Mouse (Mus musculus) heart, embryonic 11.5 days (tissue): ENCODE measurements around the gene Eloa. TPM values are rescaled to one million over a fixed set of nuclear protein-coding genes. Genes with fewer than 3 reads are reported as not detected.

Experiments
- ATAC-seq: fragments of 200-750 bp; cut with Nextera tagmentation; replicated peaks from 2 replicates; pipeline ENCODE4 v1.8.0; 2017; ENCODE audit warnings: moderate library complexity; ENCODE audit not compliant: insufficient number of reproducible peaks, low FRiP score, low TSS enrichment
- H3K27ac ChIP-seq: fragments of 300-500 bp; sonication (generic); 2 replicates; pipeline ENCODE4 v1.5.1; 2014; ENCODE audit warnings: mild to moderate bottlenecking, low read depth, low read length
- H3K27me3 ChIP-seq: fragments of 300-500 bp; sonication (generic); 2 replicates; pipeline ENCODE4 v1.6.1; 2014; ENCODE audit warnings: mild to moderate bottlenecking, low read length, mixed read lengths; ENCODE audit not compliant: control insufficient read depth, insufficient read depth
- H3K36me3 ChIP-seq: fragments of 300-500 bp; sonication (generic); 2 replicates; pipeline ENCODE4 v1.6.1; 2014; ENCODE audit warnings: mild to moderate bottlenecking, low read length, moderate library complexity, mixed read lengths; ENCODE audit not compliant: control insufficient read depth, insufficient read depth
- H3K4me1 ChIP-seq: fragments of 300-500 bp; sonication (generic); 2 replicates; pipeline ENCODE4 v1.6.1; 2014; ENCODE audit warnings: low read length; ENCODE audit not compliant: control insufficient read depth, insufficient read depth
- H3K4me2 ChIP-seq: fragments of 300-500 bp; sonication (generic); 2 replicates; pipeline ENCODE4 v1.6.1; 2014; ENCODE audit warnings: mild to moderate bottlenecking, moderate library complexity
- H3K4me3 ChIP-seq: fragments of 300-500 bp; sonication (generic); 2 replicates; pipeline ENCODE4 v1.5.1; 2014; ENCODE audit warnings: low read depth, low read length
- H3K9ac ChIP-seq: fragments of 300-500 bp; sonication (generic); 2 replicates; pipeline ENCODE4 v1.6.1; 2014; ENCODE audit warnings: mild to moderate bottlenecking, low read depth, low read length, moderate library complexity
- H3K9me3 ChIP-seq: fragments of 300-500 bp; sonication (generic); replicated peaks from 2 replicates; pipeline ENCODE4 v1.6.1; 2016; ENCODE audit warnings: low read length; ENCODE audit not compliant: control insufficient read depth
- WGBS: fragments of 180-500 bp; shearing (Covaris S2); extraction: QIAGEN DNeasy Blood & Tissue Kit; methylation state at CpG from one replicate; pipeline ENCODE4 v1.1.7; 2014; ENCODE audit not compliant: insufficient replicate concordance; 5-methylcytosine and 5-hydroxymethylcytosine counted together
- polyA plus RNA-seq: library from polyadenylated mRNA; unstranded; fragments of >200 nt; fragmentation: Nextera tagmentation; extraction: Ambion mirVana; gene quantifications from 2 replicates; pipeline ENCODE4 v1.2.1, GENCODE M21; 2014

Gene Eloa
- polyA plus RNA-seq, 1 experiment from 2014 or later, result 34.8 TPM

DNA sequence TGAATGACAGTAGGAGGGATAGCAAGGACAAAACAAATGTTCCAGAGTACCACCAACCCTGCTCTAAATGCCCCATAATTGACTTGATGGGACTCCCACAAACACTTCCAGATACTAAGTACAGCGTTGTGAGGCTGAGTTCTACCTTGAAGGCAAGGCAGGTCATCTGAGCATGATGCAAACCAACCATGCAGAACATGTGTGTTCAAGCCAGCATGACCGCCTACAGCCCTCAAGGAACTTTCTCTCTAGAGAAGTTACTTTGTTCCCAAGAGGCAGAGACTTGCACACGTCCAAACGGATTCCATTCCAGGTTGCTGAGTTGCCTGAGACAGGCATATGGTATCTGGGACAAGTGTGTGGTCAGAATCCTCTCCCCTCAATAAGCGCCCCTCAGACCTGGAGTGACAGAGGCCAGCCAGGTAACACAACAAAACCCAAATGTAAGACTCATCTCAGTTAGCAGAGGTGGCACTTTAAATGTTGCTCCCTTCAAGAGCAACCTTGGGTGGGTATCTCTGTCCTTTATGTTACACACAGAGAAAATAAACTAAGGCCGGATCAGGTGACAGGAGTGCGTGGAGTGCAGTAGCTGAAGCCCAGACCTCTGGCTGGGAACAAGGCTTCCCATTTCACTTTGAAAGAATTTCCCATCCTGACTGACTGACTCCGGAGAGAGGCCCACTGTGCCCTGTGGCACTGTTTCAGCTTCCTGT, 6.0 kb upstream of the Eloa start:
- Histone ChIP-seq H3K4me2 (no peak overlapping the region), H3K27ac (no peak overlapping the region), H3K27me3 (no peaks in the 10 kb centered on the region), H3K36me3 (no peaks in the 10 kb centered on the region), H3K9me3 (no peaks in the 10 kb centered on the region), H3K4me1 (peaks cover 4% of the 10 kb centered on the region; the same call in 1 of the 2 replicates), H3K4me3 (no peak overlapping the region), H3K9ac (no peak overlapping the region)
- WGBS, result 65% methylated on average over 8 of the region's 8 CpGs
- ATAC-seq, result no peak

DNA sequence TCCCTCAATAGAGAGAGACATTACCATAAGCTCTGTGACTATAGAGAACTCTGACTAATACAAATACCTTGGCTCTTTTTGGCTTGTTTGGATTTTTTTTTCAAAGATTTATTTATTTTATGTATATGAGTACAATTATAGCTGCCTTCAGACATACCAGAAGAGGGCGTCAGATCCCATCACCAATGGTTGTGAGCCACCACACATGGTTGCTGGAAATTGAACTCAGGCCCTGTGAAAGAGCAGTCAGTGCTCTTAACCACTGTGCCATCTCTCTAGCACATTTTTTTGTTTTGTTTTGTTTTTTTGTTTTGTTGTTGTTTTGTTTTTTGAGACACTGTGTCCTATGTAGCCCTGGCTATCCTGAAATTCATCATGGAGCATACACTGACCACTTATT, 3.8 kb upstream of the Eloa start:
- Histone ChIP-seq H3K4me3 (no peak overlapping the region), H3K4me1 (peaks cover 1% of the 10 kb centered on the region; the same call in 1 of the 2 replicates), H3K9ac (no peak overlapping the region), H3K27me3 (no peaks in the 10 kb centered on the region), H3K36me3 (no peaks in the 10 kb centered on the region), H3K4me2 (no peak overlapping the region), H3K27ac (no peak overlapping the region), H3K9me3 (no peaks in the 10 kb centered on the region)
- ATAC-seq, result no peak
- 72% methylated on average over 1 of the region's 1 CpGs for whole genome bisulfite sequencing

DNA sequence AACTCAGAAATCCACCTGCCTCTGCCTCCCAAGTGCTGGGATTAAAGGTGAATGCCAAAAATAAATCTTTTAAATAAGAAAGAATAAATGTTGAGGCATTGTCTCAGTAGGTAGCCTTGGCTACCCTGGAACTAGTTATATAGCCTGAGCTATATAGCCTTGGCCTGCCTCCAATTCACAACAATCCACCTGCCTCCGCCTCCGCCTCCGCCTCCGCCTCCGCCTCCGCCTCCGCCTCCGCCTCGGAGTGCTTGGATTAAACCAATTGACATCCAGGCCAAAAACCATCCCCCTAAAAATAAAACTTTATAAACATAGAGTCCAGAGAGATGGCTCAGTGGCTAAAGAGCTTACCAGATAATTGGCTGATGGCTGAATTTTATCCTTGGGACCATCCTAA, 1.4 kb upstream of the Eloa start:
- Histone ChIP-seq H3K27me3 (no peaks in the 10 kb centered on the region), H3K27ac (no peak overlapping the region), H3K36me3 (no peaks in the 10 kb centered on the region), H3K9me3 (no peaks in the 10 kb centered on the region), H3K9ac (no peak overlapping the region), H3K4me3 (no peak overlapping the region), H3K4me1 (peaks cover 2% of the 10 kb centered on the region; the same call in 1 of the 2 replicates), H3K4me2 (no peak overlapping the region)
- 91% methylated on average over 9 of the region's 9 CpGs for WGBS
- ATAC-seq, result no peak

DNA sequence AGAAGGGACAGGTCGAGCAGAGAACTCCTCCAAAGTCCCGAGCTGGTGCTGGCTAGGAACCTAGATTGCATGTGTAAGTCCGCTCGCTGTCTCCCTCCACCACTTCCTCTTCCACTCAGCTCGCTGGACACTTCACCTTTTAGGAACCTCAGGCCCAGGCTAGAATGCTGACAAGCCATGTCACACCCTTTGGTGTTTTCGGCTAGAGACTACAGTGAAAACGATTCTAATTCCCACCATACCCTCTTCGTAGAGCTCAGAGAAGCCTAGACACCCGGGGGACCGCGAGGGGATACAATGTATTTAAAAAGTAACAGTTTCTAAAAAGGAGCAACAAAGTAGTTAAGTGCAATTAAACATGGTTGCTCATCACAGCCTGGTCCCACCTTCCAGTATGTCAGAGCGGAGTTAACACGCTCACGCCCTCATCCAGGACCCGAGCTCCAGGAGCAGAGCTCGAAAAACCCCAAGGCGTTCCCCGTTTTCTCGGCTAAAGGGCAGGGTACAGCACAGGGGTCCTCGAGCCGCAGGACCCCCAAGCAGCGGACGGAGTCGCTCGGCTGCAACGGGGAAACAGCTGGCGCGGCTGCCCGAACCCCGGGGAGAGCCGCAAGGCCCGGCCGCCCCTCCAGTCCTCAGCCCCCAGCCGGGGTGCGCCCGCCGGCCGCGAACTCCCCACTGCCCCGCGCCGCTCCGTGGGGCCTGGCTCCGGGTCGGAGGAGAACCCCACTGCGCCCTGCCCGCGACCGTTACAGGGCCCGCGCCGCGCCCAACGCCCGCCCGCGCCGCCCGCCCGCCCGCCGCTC, 617 bp downstream of the Eloa start:
- Histone ChIP-seq H3K9ac (peak overlapping the region; percentile 96), H3K4me2 (peak overlapping the region; percentile 88), H3K27me3 (no peaks in the 10 kb centered on the region), H3K27ac (peak overlapping the region; percentile 84), H3K4me1 (peaks cover 2% of the 10 kb centered on the region; the same call in 1 of the 2 replicates), H3K36me3 (no peaks in the 10 kb centered on the region), H3K9me3 (no peaks in the 10 kb centered on the region), H3K4me3 (peak overlapping the region; percentile 98)
- under 1% methylated on average over 60 of the region's 62 CpGs for WGBS
- peak; percentile 69 for ATAC-seq

DNA sequence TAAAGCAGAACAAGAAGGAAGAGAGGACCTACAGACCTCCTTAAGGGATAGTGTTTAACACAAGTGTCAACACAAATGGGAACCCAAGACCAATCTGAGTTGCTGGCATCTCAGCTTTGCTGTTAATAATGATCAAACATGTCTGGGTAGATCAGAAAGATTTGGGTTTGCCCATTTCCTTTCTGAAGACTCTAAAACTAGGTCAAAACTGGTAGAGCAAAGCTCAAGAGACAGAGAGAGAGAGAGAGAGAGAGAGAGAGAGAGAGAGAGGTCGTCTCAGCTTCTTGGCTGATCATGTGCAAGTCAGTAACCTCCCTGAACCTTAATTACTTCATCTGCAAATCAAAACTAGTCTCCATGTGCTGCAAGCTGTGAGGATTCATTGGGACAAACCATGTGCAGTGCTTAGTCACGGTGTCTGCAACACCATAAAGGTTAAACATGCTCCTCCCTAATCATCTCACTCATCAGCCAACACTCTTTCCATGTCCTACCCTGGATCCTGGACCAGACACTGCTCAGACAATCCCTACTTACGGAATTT, 5.4 kb downstream of the Eloa start:
- Histone ChIP-seq H3K4me1 (peaks cover 2% of the 10 kb centered on the region; the same call in 1 of the 2 replicates), H3K27me3 (no peaks in the 10 kb centered on the region), H3K9ac (no peak overlapping the region), H3K4me2 (no peak overlapping the region), H3K9me3 (no peaks in the 10 kb centered on the region), H3K27ac (no peak overlapping the region), H3K36me3 (peaks cover 9% of the 10 kb centered on the region), H3K4me3 (no peak overlapping the region)
- 77% methylated on average over 3 of the region's 3 CpGs for WGBS
- ATAC-seq, result no peak

DNA sequence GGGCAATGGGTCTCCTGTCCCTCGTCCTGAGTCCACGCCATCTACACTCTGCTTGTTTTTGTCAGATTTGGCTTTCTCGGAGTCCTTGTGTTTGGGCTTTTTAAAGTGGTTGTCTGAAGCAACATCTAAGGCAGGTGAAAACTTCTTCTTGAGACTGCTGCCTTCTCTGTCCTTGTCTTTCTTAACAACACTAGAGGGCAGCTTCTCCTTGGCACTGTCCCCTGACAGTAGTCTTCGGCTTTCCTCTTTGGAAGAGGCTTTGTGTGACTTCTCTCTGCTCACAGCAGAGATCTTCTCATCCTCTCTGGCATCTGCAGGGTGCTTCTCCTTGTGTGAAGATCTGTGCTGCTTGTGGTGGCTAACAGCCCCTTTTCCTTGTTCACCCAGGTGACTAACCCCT, 11.0 kb downstream of the Eloa start:
- no peaks in the 10 kb centered on the region for H3K9me3 ChIP-seq
- no peaks in the 10 kb centered on the region for H3K27me3 ChIP-seq
- WGBS, result 88% methylated on average over 4 of the region's 4 CpGs
- peaks cover 50% of the 10 kb centered on the region for H3K36me3 ChIP-seq
- no peak overlapping the region for H3K4me2 ChIP-seq
- H3K4me3 ChIP-seq, result no peak overlapping the region
- no peak overlapping the region for H3K9ac ChIP-seq
- no peak overlapping the region for H3K27ac ChIP-seq
- no peaks in the 10 kb centered on the region for H3K4me1 ChIP-seq
- ATAC-seq, result no peak

DNA sequence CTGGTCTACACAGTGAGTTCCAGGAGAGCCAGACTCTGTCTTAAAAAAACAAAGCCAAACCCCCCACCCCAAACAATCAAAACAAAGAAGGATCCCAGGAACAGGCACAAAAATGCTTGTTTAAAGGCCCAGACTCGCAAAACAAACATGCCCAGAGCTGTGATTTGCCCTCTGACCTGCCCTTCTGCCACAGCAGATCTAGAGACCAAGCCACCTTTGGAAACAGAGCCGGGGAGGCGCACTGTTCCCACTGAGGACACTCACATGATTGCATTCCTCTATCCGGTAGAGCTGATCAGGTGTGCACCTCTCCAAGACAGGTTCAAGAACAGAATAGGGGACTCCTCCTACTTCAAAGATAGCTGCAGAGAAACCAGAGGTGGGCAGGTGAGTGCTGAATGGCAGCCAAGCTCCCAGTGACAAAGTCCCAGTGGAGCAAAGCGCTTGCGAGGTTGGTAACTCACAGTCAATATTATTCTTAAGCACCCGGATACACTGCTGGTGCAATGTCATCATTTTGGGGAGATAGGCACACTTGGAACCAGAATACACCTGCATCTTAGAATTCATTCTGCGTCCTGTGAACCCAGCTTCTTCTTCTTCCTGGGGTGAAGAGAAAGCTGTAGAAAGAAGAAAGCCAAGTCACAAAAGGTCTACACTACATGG, 12.6 kb downstream of the Eloa start:
- no peak for ATAC-seq
- WGBS, result 90% methylated on average over 8 of the region's 8 CpGs

DNA sequence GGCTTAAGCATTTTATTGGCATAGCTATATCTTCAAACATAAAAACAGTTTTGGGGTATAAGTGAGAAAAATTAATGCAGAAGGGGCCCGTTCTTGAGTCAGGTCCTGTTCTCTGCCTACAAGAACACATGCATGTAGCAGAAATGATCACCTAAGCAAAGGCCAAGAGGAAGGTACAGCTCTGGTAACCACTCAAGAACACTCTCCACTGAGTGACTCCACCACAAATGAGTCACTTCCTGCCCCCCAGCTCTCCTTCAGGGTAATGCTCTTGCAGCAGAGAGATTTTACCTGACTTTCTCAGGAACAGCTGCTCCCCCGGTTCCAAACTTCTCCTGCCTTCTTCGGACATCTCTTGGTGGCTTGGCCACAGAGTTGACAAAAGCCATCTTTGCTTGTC, 14.7 kb downstream of the Eloa start:
- Histone ChIP-seq H3K9ac (no peak overlapping the region), H3K27ac (no peak overlapping the region), H3K9me3 (no peaks in the 10 kb centered on the region), H3K4me3 (no peak overlapping the region), H3K4me2 (no peak overlapping the region), H3K36me3 (peaks cover 59% of the 10 kb centered on the region), H3K4me1 (no peaks in the 10 kb centered on the region), H3K27me3 (no peaks in the 10 kb centered on the region)
- no peak for ATAC-seq
- WGBS, result 95% methylated on average over 3 of the region's 3 CpGs

More for the DNA sequence above, 12.6 kb downstream of the Eloa start:
- Histone ChIP-seq H3K9ac (no peak overlapping the region), H3K27me3 (no peaks in the 10 kb centered on the region), H3K4me1 (no peaks in the 10 kb centered on the region), H3K4me2 (no peak overlapping the region), H3K36me3 (peaks cover 57% of the 10 kb centered on the region), H3K27ac (no peak overlapping the region), H3K4me3 (no peak overlapping the region), H3K9me3 (no peaks in the 10 kb centered on the region)
